ENCODE assay signal across 14 mouse cellular contexts in the genomic region with DNA sequence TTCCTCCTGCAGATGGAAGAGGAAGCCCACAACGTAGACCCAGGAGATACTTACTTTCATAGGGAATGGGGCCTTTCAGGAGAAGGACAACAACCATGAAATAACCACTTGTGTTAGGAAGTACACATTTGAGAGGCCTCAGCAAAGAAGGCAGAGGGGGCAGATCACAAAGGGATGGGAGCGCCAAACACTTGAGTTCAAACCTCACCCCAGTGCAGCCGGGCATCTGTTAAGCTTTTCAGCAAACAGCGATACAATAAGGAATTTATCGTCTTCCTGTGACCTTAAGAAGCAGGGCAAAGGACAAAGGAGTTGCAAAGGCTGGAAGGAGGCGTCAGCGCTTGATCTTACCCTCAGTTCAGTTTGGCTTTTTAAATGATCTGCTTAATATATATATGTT. TPM values are rescaled to one million over a fixed set of nuclear protein-coding genes. Genes with fewer than 3 reads are reported as not detected.
DNase-seq lines count a peak whose midpoint lies in the region; ATAC-seq and TF ChIP-seq lines count a peak whose summit lies in the region.
"Had no signal": no experiment of that assay in that cellular context is flagged by ENCODE, and none has a peak within 500 bp of the region (broad histone marks: within the 10 kb centered on the region; RNA-seq: fewer than 3 reads in every experiment).

No protein-coding gene starts in this region.

- no peak overlapping the region for H3K4me3 ChIP-seq in gastrocnemius, adult 2 months
- H3K4me3 ChIP-seq in kidney, postnatal 0 days (replicated peaks; ENCODE audit: low read depth, low read length) = no peak overlapping the region
- no peak overlapping the region for H3K4me3 ChIP-seq in intestine, embryonic 16.5 days (ENCODE audit: low read length)
- H3K4me3 ChIP-seq in megakaryocyte, embryonic 14.5 days (replicated peaks) = peak overlapping the region; percentile 91
- no peak overlapping the region for H3K4me3 ChIP-seq in layer of hippocampus, adult 2 months
- H3K4me3 ChIP-seq: limb, embryonic 13.5 days; neural tube, embryonic 15.5 days had no signal

- no peaks in the 10 kb centered on the region for H3K36me3 ChIP-seq in kidney, postnatal 0 days (ENCODE audit: insufficient read depth, low read length)
- H3K36me3 ChIP-seq in intestine, embryonic 16.5 days (ENCODE audit: control insufficient read depth, insufficient read depth, low read length) = no peaks in the 10 kb centered on the region
- peaks cover 33% of the 10 kb centered on the region for H3K36me3 ChIP-seq in megakaryocyte, embryonic 14.5 days (replicated peaks; ENCODE audit: low read length)
- H3K36me3 ChIP-seq: limb, embryonic 13.5 days; neural tube, embryonic 15.5 days had no signal

- ATAC-seq in kidney, postnatal 0 days (replicated peaks; ENCODE audit: low FRiP score, low read depth) = no peak
- ATAC-seq in intestine, embryonic 16.5 days = 0 out of 2 replicates have a peak, but pooled peaks have one; percentile 36
- ATAC-seq: activated CD4-positive, CD25-positive, alpha-beta regulatory T cell, adult 4 months; hindbrain, postnatal 0 days; midbrain, embryonic 16.5 days had no signal

- 0 out of 2 replicates have a peak overlapping the region, but pooled peaks have one; percentile 1 for H3K4me2 ChIP-seq in kidney, postnatal 0 days (ENCODE audit: low read length)
- 0 out of 2 replicates have a peak overlapping the region, but pooled peaks have one; percentile 8 for H3K4me2 ChIP-seq in intestine, embryonic 16.5 days (ENCODE audit: low read depth, low read length)
- H3K4me2 ChIP-seq: limb, embryonic 13.5 days; neural tube, embryonic 15.5 days had no signal

- no peaks in the 10 kb centered on the region for H3K4me1 ChIP-seq in kidney, postnatal 0 days (replicated peaks; ENCODE audit: insufficient read depth, low read length)
- peaks cover 10% of the 10 kb centered on the region for H3K4me1 ChIP-seq in intestine, embryonic 16.5 days (ENCODE audit: control insufficient read depth, insufficient read depth, low read length)
- peaks cover 96% of the 10 kb centered on the region for H3K4me1 ChIP-seq in megakaryocyte, embryonic 14.5 days
- H3K4me1 ChIP-seq: neural tube, embryonic 15.5 days had no signal

- no peak for TF ChIP-seq CTCF in gastrocnemius, adult 2 months (IDR thresholded peaks at IDR 0.05)
- TF ChIP-seq CTCF in kidney, postnatal 0 days (IDR thresholded peaks at IDR 0.05; ENCODE audit: low read depth) = no peak
- TF ChIP-seq CTCF in layer of hippocampus, adult 2 months (conservative IDR thresholded peaks at IDR 0.05) = no peak

- no peak for DNase-seq in gastrocnemius, adult 2 months
- no peak for DNase-seq in gastrocnemius, postnatal 4 days (ENCODE audit: low spot score in 2 of 2)
- no peak for DNase-seq in kidney, postnatal 0 days (ENCODE audit: low spot score)
- no peak for DNase-seq in kidney, postnatal 14 days
- no peak for DNase-seq in left cerebral cortex, adult 18-20 months (ENCODE audit: low spot score in 2 of 2)
- no peak for DNase-seq in layer of hippocampus, adult 2 months (ENCODE audit: low spot score in 2 of 2)
- DNase-seq: right cerebral cortex, postnatal 14 days had no signal

- WGBS in kidney, postnatal 0 days = 52% methylated on average over 7 of the region's 7 CpGs
- WGBS in intestine, embryonic 16.5 days = 56% methylated on average over 7 of the region's 7 CpGs

- no peaks in the 10 kb centered on the region for H3K27me3 ChIP-seq in kidney, postnatal 0 days (ENCODE audit: insufficient read depth, low read length)
- no peaks in the 10 kb centered on the region for H3K27me3 ChIP-seq in intestine, embryonic 16.5 days (replicated peaks; ENCODE audit: control insufficient read depth, insufficient read depth, low read length)
- no peaks in the 10 kb centered on the region for H3K27me3 ChIP-seq in megakaryocyte, embryonic 14.5 days (replicated peaks)
- H3K27me3 ChIP-seq: limb, embryonic 13.5 days; neural tube, embryonic 15.5 days had no signal

- intact Hi-C loops in gastrocnemius, adult 2 months (cut with DNase I) = no loop called here

- peak overlapping the region; percentile 61 for H3K27ac ChIP-seq in gastrocnemius, adult 2 months
- peak overlapping the region; percentile 32; the same call in 1 of the 2 replicates for H3K27ac ChIP-seq in kidney, postnatal 0 days
- peak overlapping the region; percentile 46; the same call in 1 of the 2 replicates for H3K27ac ChIP-seq in intestine, embryonic 16.5 days (ENCODE audit: low read length)
- no peak overlapping the region for H3K27ac ChIP-seq in layer of hippocampus, adult 2 months
- H3K27ac ChIP-seq: hindbrain, postnatal 0 days; limb, embryonic 13.5 days; neural tube, embryonic 15.5 days had no signal

- no peak overlapping the region for H3K9ac ChIP-seq in kidney, postnatal 0 days (ENCODE audit: low read depth, low read length)
- H3K9ac ChIP-seq in intestine, embryonic 16.5 days (ENCODE audit: low read depth, low read length) = no peak overlapping the region
- H3K9ac ChIP-seq: limb, embryonic 13.5 days; neural tube, embryonic 15.5 days had no signal

- no peaks in the 10 kb centered on the region for H3K9me3 ChIP-seq in kidney, postnatal 0 days (replicated peaks; ENCODE audit: low read length)
- H3K9me3 ChIP-seq in intestine, embryonic 16.5 days (ENCODE audit: control insufficient read depth, low read length) = no peaks in the 10 kb centered on the region
- H3K9me3 ChIP-seq in megakaryocyte, embryonic 14.5 days = no peaks in the 10 kb centered on the region; the same call in 1 of the 2 replicates
- H3K9me3 ChIP-seq: limb, embryonic 13.5 days; neural tube, embryonic 15.5 days had no signal

RNA-seq across cellular contexts. Expression of a gene that starts 10.0 kb away (rescaled TPM):
- 10 to 100 TPM; 94.4 to 98.0 TPM for total RNA-seq in gastrocnemius, adult 2 months (2021)
- 100 to 1,000 TPM; 114 to 123 TPM for total RNA-seq in gastrocnemius, postnatal 4 days (2021)
- 8.5 and 8.6 TPM in 2 replicates for polyA plus RNA-seq in kidney, postnatal 0 days (2015; fragmentation: Nextera tagmentation; extraction: Ambion mirVana)
- polyA plus RNA-seq in intestine, embryonic 16.5 days (2015; fragmentation: Nextera tagmentation; extraction: Ambion mirVana) = 7.1 and 7.3 TPM in 2 replicates
- 5.9 and 6.5 TPM in 2 replicates for polyA plus RNA-seq in megakaryocyte, embryonic 14.5 days (2012; ENCODE audit: insufficient read depth, low replicate concordance)
- 10 to 100 TPM; 94.8 to 96.3 TPM for total RNA-seq in left cerebral cortex, adult 18-20 months (2021)
- 10 to 100 TPM; 95.0 to 98.9 TPM for total RNA-seq in layer of hippocampus, adult 2 months (2021)

RNA-seq across cellular contexts. Expression of a gene that starts 33.2 kb away (rescaled TPM):
- total RNA-seq in gastrocnemius, adult 2 months (2021) = 10 to 100 TPM in 1 of 2 experiments, 1 to 10 TPM in 1; 8.2 to 10.4 TPM
- total RNA-seq in gastrocnemius, postnatal 4 days (2021) = 10 to 100 TPM; 36.0 TPM
- polyA plus RNA-seq in kidney, postnatal 0 days (2015; fragmentation: Nextera tagmentation; extraction: Ambion mirVana) = 42.3 and 48.9 TPM in 2 replicates
- 67.7 and 71.8 TPM in 2 replicates for polyA plus RNA-seq in intestine, embryonic 16.5 days (2015; fragmentation: Nextera tagmentation; extraction: Ambion mirVana)
- 2.8 and 3.1 TPM in 2 replicates for polyA plus RNA-seq in megakaryocyte, embryonic 14.5 days (2012; ENCODE audit: insufficient read depth, low replicate concordance)
- 10 to 100 TPM; 32.9 to 35.5 TPM for total RNA-seq in left cerebral cortex, adult 18-20 months (2021)
- total RNA-seq in layer of hippocampus, adult 2 months (2021) = 10 to 100 TPM; 30.7 to 35.2 TPM
